Mouse (Mus musculus) kidney, adult 2 months (tissue): ENCODE measurements around the gene Tnni2. TPM values are rescaled to one million over a fixed set of nuclear protein-coding genes. Genes with fewer than 3 reads are reported as not detected.

Source experiments
- DNase-seq: peaks from one replicate; pipeline ENCODE4 v3.0.0; 2021
- H3K27ac ChIP-seq: fragments of 200-500 bp; 2 replicates; pipeline ENCODE4 v1.5.1; 2012; ENCODE audit warnings: low read depth, low read length, control low read depth, inconsistent platforms; ENCODE audit not compliant: insufficient read depth
- H3K27me3 ChIP-seq: fragments of 200-500 bp; replicated peaks from 2 replicates; pipeline ENCODE4 v1.6.1; 2012; ENCODE audit warnings: mild to moderate bottlenecking, moderate library complexity, low read length, inconsistent platforms; ENCODE audit not compliant: control insufficient read depth, insufficient read depth
- H3K36me3 ChIP-seq: fragments of 200-500 bp; 2 replicates; pipeline ENCODE4 v1.6.1; 2012; ENCODE audit warnings: mild to moderate bottlenecking, moderate library complexity, low read length, inconsistent platforms; ENCODE audit not compliant: control insufficient read depth, insufficient read depth
- H3K4me1 ChIP-seq: fragments of 200-500 bp; 2 replicates; pipeline ENCODE4 v1.6.1; 2011; ENCODE audit warnings: low read length; ENCODE audit not compliant: control insufficient read depth, insufficient read depth
- H3K4me3 ChIP-seq: fragments of 200-500 bp; 2 replicates; pipeline ENCODE4 v1.5.1; 2011; ENCODE audit warnings: mild to moderate bottlenecking, low read depth, low read length, control low read depth; ENCODE audit not compliant: insufficient read depth
- CTCF ChIP-seq: fragments of 200-500 bp; conservative IDR thresholded peaks from 2 replicates; pipeline ENCODE4 v1.5.1; 2011; ENCODE audit warnings: low read depth, mild to moderate bottlenecking, control low read depth, low read length, moderate library complexity, mixed read lengths; ENCODE audit not compliant: insufficient read depth, insufficient read length
- POLR2A ChIP-seq: fragments of 200-500 bp; IDR thresholded peaks from one replicate; pipeline ENCODE4 v1.6.1; 2011; ENCODE audit warnings: low read depth, low read length, control low read depth
- WGBS: fragments of 180-500 bp; shearing (Covaris S2); methylation state at CpG from one replicate; pipeline ENCODE4 v1.1.7; 2018; 5-methylcytosine and 5-hydroxymethylcytosine counted together
- polyA plus RNA-seq: library from polyadenylated mRNA; depleted of rRNA; stranded (reverse); fragments of >200 nt; gene quantifications from 2 replicates; pipeline ENCODE4 v1.2.3, GENCODE M21; 2012

Tnni2 gene
- polyA plus RNA-seq, 1 experiment: 103 TPM

- DNase-seq: no peak
- Histone ChIP-seq H3K4me1 (no peaks in the 10 kb centered on the region), H3K4me3 (no peak overlapping the region), H3K27ac (no peak overlapping the region), H3K27me3 (no peaks in the 10 kb centered on the region), H3K36me3 (no peaks in the 10 kb centered on the region)
- WGBS: 79% methylated on average over 6 of the region's 6 CpGs
- no peak for TF ChIP-seq CTCF
- no peak for TF ChIP-seq POLR2A
Measured at GRCm38 (mm10) chr7:142449038-142449617, 7.5 kb downstream of the Tnni2 start.

DNA sequence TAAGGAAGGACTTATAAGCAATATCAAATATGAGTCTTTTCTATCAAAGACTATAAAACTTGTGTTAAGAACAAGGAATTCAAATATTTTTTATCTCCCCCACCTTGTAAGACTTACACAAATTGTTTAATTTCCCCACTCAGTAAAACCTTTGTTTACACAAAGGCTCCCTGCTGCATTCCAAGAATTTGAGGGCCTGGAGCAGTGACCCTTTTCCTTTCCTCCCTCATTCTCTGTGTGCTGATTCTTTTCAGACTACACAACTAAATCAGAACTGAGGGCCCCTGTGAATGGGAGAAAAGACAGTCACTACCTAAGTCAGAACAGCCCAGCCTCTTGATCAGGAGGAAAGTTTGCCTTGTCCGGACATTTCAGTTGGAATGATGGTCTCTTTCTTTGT lies 13.1 kb downstream of the Tnni2 start:
- no peaks in the 10 kb centered on the region for H3K36me3 ChIP-seq
- no peak for DNase-seq
- no peaks in the 10 kb centered on the region for H3K27me3 ChIP-seq
- no peak overlapping the region for H3K27ac ChIP-seq
- H3K4me1 ChIP-seq: no peaks in the 10 kb centered on the region
- TF ChIP-seq POLR2A (no peak), CTCF (no peak)
- no peak overlapping the region for H3K4me3 ChIP-seq
- 82% methylated on average over 1 of the region's 1 CpGs for WGBS

- WGBS: 52% methylated on average over 2 of the region's 2 CpGs
- TF ChIP-seq CTCF (no peak), POLR2A (no peak)
- H3K36me3 ChIP-seq: no peaks in the 10 kb centered on the region
- no peak for DNase-seq
- H3K27me3 ChIP-seq: no peaks in the 10 kb centered on the region
- H3K4me3 ChIP-seq: no peak overlapping the region
- no peak overlapping the region for H3K27ac ChIP-seq
- H3K4me1 ChIP-seq: no peaks in the 10 kb centered on the region
Measured at GRCm38 (mm10) chr7:142455251-142455650, 13.6 kb downstream of the Tnni2 start.

GRCm38 (mm10) chr7:142456806-142457205 lies 15.2 kb downstream of the Tnni2 start:
- H3K36me3 ChIP-seq: no peaks in the 10 kb centered on the region
- TF ChIP-seq CTCF: no peak
- no peaks in the 10 kb centered on the region for H3K4me1 ChIP-seq
- H3K27me3 ChIP-seq: no peaks in the 10 kb centered on the region
- no peak for DNase-seq
- H3K4me3 ChIP-seq: no peak overlapping the region
- WGBS: 92% methylated on average over 3 of the region's 3 CpGs
- no peak overlapping the region for H3K27ac ChIP-seq

GRCm38 (mm10) chr7:142457227-142457811 lies 15.7 kb downstream of the Tnni2 start:
- no peak overlapping the region for H3K27ac ChIP-seq
- H3K4me3 ChIP-seq: no peak overlapping the region
- DNase-seq: no peak
- H3K27me3 ChIP-seq: no peaks in the 10 kb centered on the region
- no peak for TF ChIP-seq POLR2A
- no peak for TF ChIP-seq CTCF
- H3K4me1 ChIP-seq: no peaks in the 10 kb centered on the region
- WGBS: 44% methylated on average over 3 of the region's 3 CpGs
- H3K36me3 ChIP-seq: no peaks in the 10 kb centered on the region

GRCm38 (mm10) chr7:142458026-142458425 lies 16.4 kb downstream of the Tnni2 start:
- WGBS: 59% methylated on average over 2 of the region's 2 CpGs
- no peaks in the 10 kb centered on the region for H3K36me3 ChIP-seq
- no peak for DNase-seq
- no peaks in the 10 kb centered on the region for H3K27me3 ChIP-seq
- no peak overlapping the region for H3K27ac ChIP-seq
- no peaks in the 10 kb centered on the region for H3K4me1 ChIP-seq
- no peak overlapping the region for H3K4me3 ChIP-seq
- TF ChIP-seq CTCF: no peak
- TF ChIP-seq POLR2A: no peak

GRCm38 (mm10) chr7:142458676-142459298 lies 17.2 kb downstream of the Tnni2 start:
- no peak overlapping the region for H3K27ac ChIP-seq
- H3K4me1 ChIP-seq: no peaks in the 10 kb centered on the region
- H3K36me3 ChIP-seq: no peaks in the 10 kb centered on the region
- no peaks in the 10 kb centered on the region for H3K27me3 ChIP-seq
- no peak for DNase-seq
- WGBS: 78% methylated on average over 5 of the region's 5 CpGs
- H3K4me3 ChIP-seq: no peak overlapping the region
- TF ChIP-seq CTCF (no peak), POLR2A (no peak)
